Mouse (Mus musculus): ENCODE measurements around the gene Fam193a.

- TF ChIP-seq GATA1 (IDR thresholded peaks at IDR 0.05; ENCODE audit: low read length) (no peak), TAL1 (IDR thresholded peaks at IDR 0.05; ENCODE audit: low read length) (no peak)
These were observed 70.0 kb downstream of the Fam193a start for GRCm38 (mm10) chr5:34439768-34440167.

Data from erythroblast, embryonic 14.5 days (primary cell).